Mouse (Mus musculus): ENCODE data around the gene Rala.

DNA sequence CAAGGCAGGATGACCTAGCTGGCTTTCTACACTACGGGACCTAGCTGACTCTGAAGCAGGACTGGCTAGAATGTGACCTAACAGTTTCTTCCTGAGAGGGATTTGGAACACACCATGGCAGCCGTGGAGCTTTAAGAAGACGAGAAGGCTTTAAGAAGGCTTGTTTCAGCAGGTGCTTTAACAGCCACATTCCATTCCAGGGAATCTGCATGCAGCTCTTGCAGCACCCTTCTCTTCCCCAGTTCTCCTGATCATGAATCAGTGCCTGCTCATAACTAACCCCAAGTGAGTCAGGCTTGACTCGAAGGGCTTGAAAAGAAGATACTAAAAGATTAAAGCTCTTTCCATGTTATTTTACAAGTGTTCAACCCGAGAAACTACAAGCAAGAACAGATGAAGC lies 43.4 kb downstream of the Rala start:
- TF ChIP-seq EP300 (IDR thresholded peaks at IDR 0.05) (no peak), CTCF (IDR thresholded peaks at IDR 0.05) (no peak)

Measured in lung, postnatal 0 days (tissue).